Mouse (Mus musculus) liver, embryonic 14.5 days (tissue): ENCODE results near the gene Hal. TPM values are rescaled to one million over a fixed set of nuclear protein-coding genes. Genes with fewer than 3 reads are reported as not detected.

Experiments
- ATAC-seq: fragments of 200-750 bp; cut with Nextera tagmentation; 2 replicates; pipeline ENCODE4 v1.8.0; 2017; ENCODE audit warnings: moderate number of reproducible peaks, mild to moderate bottlenecking, moderate library complexity; ENCODE audit not compliant: insufficient read depth
- DNase-seq, 3 experiments: peaks; one replicate each; pipeline ENCODE4 v3.0.0-alpha.2; 2012 to 2013; ENCODE audit warnings: low read depth in 3 of 3, low spot score in 3 of 3
- H3K27ac ChIP-seq: fragments of 300-500 bp; sonication (generic); 2 replicates; pipeline ENCODE4 v1.5.1; 2014; ENCODE audit warnings: moderate library complexity, mild to moderate bottlenecking, control low read depth, inconsistent platforms
- H3K27me3 ChIP-seq: fragments of 300-500 bp; sonication (generic); 2 replicates; pipeline ENCODE4 v1.6.1; 2014; ENCODE audit warnings: mild to moderate bottlenecking, low read length, moderate library complexity; ENCODE audit not compliant: control insufficient read depth, insufficient read depth
- H3K36me3 ChIP-seq: fragments of 300-500 bp; sonication (generic); replicated peaks from 2 replicates; pipeline ENCODE4 v1.6.1; 2014; ENCODE audit warnings: low read depth; ENCODE audit not compliant: control insufficient read depth, insufficient read depth
- H3K4me1 ChIP-seq, 2 experiments: fragments of 200-500 bp in 1 of 2; fragments of 300-500 bp in 1 of 2; sonication (generic) in 1 of 2; replicated peaks; 2 replicates each; pipeline ENCODE4 v1.6.1; 2012 to 2014; ENCODE audit warnings: antibody characterized with exemption in 1 of 2, inconsistent platforms in 1 of 2, low read length in 1 of 2; ENCODE audit not compliant: control insufficient read depth in 2 of 2, insufficient read depth in 2 of 2
- H3K4me2 ChIP-seq: fragments of 300-500 bp; sonication (generic); 2 replicates; pipeline ENCODE4 v1.6.1; 2014; ENCODE audit warnings: low read depth, mild to moderate bottlenecking, control low read depth, moderate library complexity
- H3K4me3 ChIP-seq, 2 experiments: fragments of 200-500 bp in 1 of 2; fragments of 300-500 bp in 1 of 2; sonication (generic) in 1 of 2; 2 replicates each; pipeline ENCODE4 v1.5.1; 2012 to 2014; ENCODE audit warnings: low read depth in 2 of 2, low read length in 2 of 2, mild to moderate bottlenecking in 2 of 2, control low read depth in 1 of 2, inconsistent platforms in 1 of 2, moderate library complexity in 1 of 2; ENCODE audit not compliant: insufficient read depth in 1 of 2
- H3K9ac ChIP-seq: fragments of 300-500 bp; sonication (generic); replicated peaks from 2 replicates; pipeline ENCODE4 v1.6.1; 2014; ENCODE audit warnings: mild to moderate bottlenecking, control low read depth, moderate library complexity
- H3K9me3 ChIP-seq: fragments of 300-500 bp; sonication (generic); 2 replicates; pipeline ENCODE4 v1.6.1; 2016; ENCODE audit warnings: low read length, mixed read lengths; ENCODE audit not compliant: control insufficient read depth
- CTCF ChIP-seq: IDR thresholded peaks from 2 replicates; pipeline ENCODE4 v1.5.1; 2016; ENCODE audit warnings: antibody characterized with exemption, low read depth, control low read depth
- EP300 ChIP-seq: IDR thresholded peaks from 2 replicates; pipeline ENCODE4 v1.6.1; 2016; ENCODE audit warnings: antibody characterized with exemption, low read depth
- WGBS: fragments of 180-500 bp; shearing (Covaris S2); extraction: QIAGEN DNeasy Blood & Tissue Kit; methylation state at CpG from one replicate; pipeline ENCODE4 v1.1.7; 2014; ENCODE audit not compliant: insufficient replicate concordance; 5-methylcytosine and 5-hydroxymethylcytosine counted together
- polyA plus RNA-seq, 2 experiments: library from polyadenylated mRNA; depleted of rRNA in 1 of 2; stranded (reverse) in 1 of 2; unstranded in 1 of 2; fragments of >200 nt; fragmentation: Nextera tagmentation in 1 of 2; extraction: Ambion mirVana in 1 of 2; gene quantifications; 2 replicates each; pipeline versions ENCODE4 v1.2.1 to v1.2.3; 2012 to 2014

The Hal gene
- polyA plus RNA-seq, 2 experiments: 2.1 to 4.7 TPM

- H3K4me3 ChIP-seq: no peak overlapping the region
- 64% methylated on average over 2 of the region's 2 CpGs for WGBS
- H3K9me3 ChIP-seq: no peaks in the 10 kb centered on the region
- ATAC-seq (no peak), DNase-seq (no peak)
- H3K9ac ChIP-seq: no peak overlapping the region
- H3K36me3 ChIP-seq: no peaks in the 10 kb centered on the region
- no peak for TF ChIP-seq EP300
- TF ChIP-seq CTCF: no peak
- no peak overlapping the region for H3K27ac ChIP-seq
- peaks cover 0 to 12% of the 10 kb centered on the region in 2 experiments; a peak in 2 of 4 replicates for H3K4me1 ChIP-seq
- H3K4me2 ChIP-seq: no peak overlapping the region
- no peaks in the 10 kb centered on the region for H3K27me3 ChIP-seq
Measured at GRCm38 (mm10) chr10:93518620-93519019, 30.1 kb downstream of the Hal start.

- ATAC-seq (no peak), DNase-seq (no peak)
- H3K4me2 ChIP-seq: no peak overlapping the region
- TF ChIP-seq EP300 (no peak), CTCF (no peak)
- peaks cover 0 to 12% of the 10 kb centered on the region in 2 experiments; a peak in 2 of 4 replicates for H3K4me1 ChIP-seq
- no peak overlapping the region for H3K9ac ChIP-seq
- WGBS: 71% methylated on average over 8 of the region's 8 CpGs
- no peak overlapping the region for H3K27ac ChIP-seq
- no peak overlapping the region for H3K4me3 ChIP-seq
- no peaks in the 10 kb centered on the region for H3K27me3 ChIP-seq
- H3K36me3 ChIP-seq: no peaks in the 10 kb centered on the region
- no peaks in the 10 kb centered on the region for H3K9me3 ChIP-seq
Measured at GRCm38 (mm10) chr10:93519159-93519558, 30.6 kb downstream of the Hal start.

- TF ChIP-seq CTCF: no peak
- TF ChIP-seq EP300: no peak
- Histone ChIP-seq H3K9ac (no peak overlapping the region), H3K9me3 (no peaks in the 10 kb centered on the region), H3K27me3 (no peaks in the 10 kb centered on the region), H3K4me1 (peaks cover 0 to 12% of the 10 kb centered on the region in 2 experiments; a peak in 2 of 4 replicates), H3K27ac (no peak overlapping the region), H3K36me3 (no peaks in the 10 kb centered on the region), H3K4me2 (no peak overlapping the region), H3K4me3 (no peak overlapping the region)
- WGBS: 70% methylated on average over 5 of the region's 5 CpGs
- DNase-seq (no peak), ATAC-seq (no peak)
Measured at GRCm38 (mm10) chr10:93519756-93520155, 31.2 kb downstream of the Hal start.

- DNase-seq: no peak
- Histone ChIP-seq H3K9ac (no peak overlapping the region), H3K27me3 (no peaks in the 10 kb centered on the region), H3K4me2 (no peak overlapping the region), H3K4me3 (no peak overlapping the region), H3K4me1 (peaks cover 0 to 10% of the 10 kb centered on the region in 2 experiments; a peak in 1 of 4 replicates), H3K27ac (no peak overlapping the region), H3K36me3 (no peaks in the 10 kb centered on the region), H3K9me3 (no peaks in the 10 kb centered on the region)
- 23% methylated on average over 4 of the region's 4 CpGs for WGBS
- ATAC-seq: no peak
- no peak for TF ChIP-seq EP300
- TF ChIP-seq CTCF: no peak
Measured at GRCm38 (mm10) chr10:93520994-93521393, 32.4 kb downstream of the Hal start.

DNA sequence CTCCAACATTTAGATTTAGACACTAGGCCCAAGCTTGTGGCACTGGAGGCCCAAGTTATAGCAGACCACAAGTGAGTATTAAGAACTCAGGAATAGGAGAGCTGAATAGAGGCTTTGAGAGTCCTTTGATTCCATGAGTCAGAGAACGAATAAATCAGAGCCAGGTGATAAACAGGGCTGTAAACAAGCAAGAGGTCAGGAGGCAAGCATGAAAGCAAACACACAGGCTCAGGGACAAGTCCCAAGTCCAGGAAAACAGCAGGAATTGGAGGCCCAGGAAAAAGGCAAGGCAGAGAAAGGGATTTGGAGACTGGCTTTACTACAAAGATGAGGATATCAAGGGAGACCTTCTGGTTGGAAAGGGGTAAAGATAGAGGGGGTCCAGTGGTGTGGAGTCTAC is 36.8 kb downstream of the Hal start:
- TF ChIP-seq CTCF: no peak
- TF ChIP-seq EP300: no peak
- Histone ChIP-seq H3K9me3 (no peaks in the 10 kb centered on the region), H3K36me3 (no peaks in the 10 kb centered on the region), H3K27ac (no peak overlapping the region), H3K4me3 (no peak overlapping the region), H3K4me1 (no peaks in the 10 kb centered on the region), H3K9ac (no peak overlapping the region), H3K27me3 (no peaks in the 10 kb centered on the region), H3K4me2 (no peak overlapping the region)
- DNase-seq (no peak), ATAC-seq (no peak)
- WGBS: 48% methylated on average over 1 of the region's 1 CpGs
